Mouse (Mus musculus): Measurements from ENCODE around the gene Hsd17b1. TPM values are rescaled to one million over a fixed set of nuclear protein-coding genes. Genes with fewer than 3 reads are reported as not detected.

Hsd17b1 gene
- total RNA-seq, 1 experiment: 2.4 TPM

DNA sequence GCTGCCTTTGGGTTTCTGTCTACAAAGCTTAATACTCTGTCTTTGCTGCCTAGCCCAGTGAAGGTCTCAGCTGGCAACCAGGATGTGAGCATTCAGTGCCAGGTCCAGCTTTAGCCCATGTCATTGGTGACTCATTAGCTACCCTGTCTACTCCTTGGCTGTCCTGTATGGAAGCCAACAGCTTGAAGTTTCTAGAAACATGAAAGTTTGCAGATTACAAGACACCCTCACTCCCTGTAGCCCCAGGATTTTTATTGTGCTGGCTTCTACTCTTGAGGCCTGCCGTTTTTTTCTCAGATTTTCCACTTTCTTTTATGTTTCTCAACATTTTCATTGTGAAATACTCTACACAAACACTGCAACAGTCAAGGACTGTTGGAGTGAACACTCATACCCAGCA, 11.7 kb downstream of the Hsd17b1 start:
- DNase-seq (ENCODE audit: low read depth, low spot score): no peak
- no peak overlapping the region for H3K9ac ChIP-seq (ENCODE audit: insufficient read depth, low read depth, low read length, poor library complexity, severe bottlenecking)
- no peak for TF ChIP-seq HCFC1 (IDR thresholded peaks at IDR 0.05; ENCODE audit: borderline replicate concordance, insufficient read depth, low read length)
- TF ChIP-seq CHD2 (IDR thresholded peaks at IDR 0.05; ENCODE audit: low read depth, low read length): no peak
- no peak for TF ChIP-seq MAFK (IDR thresholded peaks at IDR 0.05; ENCODE audit: insufficient read depth, low read depth, low read length)
- H3K9me3 ChIP-seq (ENCODE audit: control insufficient read depth, insufficient read depth, low read depth, low read length): no peaks in the 10 kb centered on the region
- no peak overlapping the region for H3K27ac ChIP-seq (ENCODE audit: insufficient read depth, low read depth, low read length, poor library complexity, severe bottlenecking)
- in situ Hi-C loops (cut with MboI; ENCODE audit: low sequenced_read_pairs in 2 of 2, unreplicated experiment in 2 of 2): no loop called here
- H3K36me3 ChIP-seq (ENCODE audit: control insufficient read depth, insufficient read depth, low read length, poor library complexity, severe bottlenecking): peaks cover 39% of the 10 kb centered on the region
- H3K4me3 ChIP-seq (ENCODE audit: insufficient read depth in 1 of 2, low read depth in 1 of 2, low read length in 2 of 2, poor library complexity in 1 of 2, severe bottlenecking in 1 of 2): no peak overlapping the region
- H3K4me1 ChIP-seq (ENCODE audit: control insufficient read depth in 2 of 2, insufficient read depth in 2 of 2, low read length in 2 of 2, poor library complexity in 1 of 2): peaks cover 3 to 8% of the 10 kb centered on the region in 2 experiments; a peak in 3 of 4 replicates

DNA sequence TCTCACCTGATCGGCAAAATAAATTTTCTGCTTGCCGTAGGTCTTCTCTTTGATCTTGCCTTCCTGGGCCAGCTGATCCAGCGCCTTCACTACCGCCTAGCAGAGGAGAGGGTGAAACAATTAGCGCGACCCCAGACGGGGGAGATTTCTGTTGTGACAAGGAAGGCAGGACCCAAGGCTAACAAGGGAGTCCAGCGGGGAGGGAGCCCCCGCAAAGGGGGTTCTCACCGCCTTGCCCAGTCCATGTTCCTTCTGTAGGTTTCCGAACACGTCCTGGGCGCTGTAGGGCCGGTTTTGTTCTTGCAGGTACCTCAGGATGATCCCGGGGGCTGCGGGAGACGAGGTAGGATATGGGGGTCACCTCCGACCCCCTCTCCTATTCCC, 16.7 kb downstream of the Hsd17b1 start:
- DNase-seq (ENCODE audit: low read depth, low spot score): no peak
- Histone ChIP-seq H3K9me3 (ENCODE audit: control insufficient read depth, insufficient read depth, low read depth, low read length) (no peaks in the 10 kb centered on the region), H3K4me3 (ENCODE audit: insufficient read depth in 1 of 2, low read depth in 1 of 2, low read length in 2 of 2, poor library complexity in 1 of 2, severe bottlenecking in 1 of 2) (peak overlapping the region; percentile 82 to 91), H3K27ac (ENCODE audit: insufficient read depth, low read depth, low read length, poor library complexity, severe bottlenecking) (peak overlapping the region; percentile 24; the same call in 1 of the 2 replicates), H3K9ac (ENCODE audit: insufficient read depth, low read depth, low read length, poor library complexity, severe bottlenecking) (peak overlapping the region; percentile 91), H3K4me1 (ENCODE audit: control insufficient read depth in 2 of 2, insufficient read depth in 2 of 2, low read length in 2 of 2, poor library complexity in 1 of 2) (peaks cover 0 to 3% of the 10 kb centered on the region in 2 experiments; a peak in 1 of 4 replicates), H3K36me3 (ENCODE audit: control insufficient read depth, insufficient read depth, low read length, poor library complexity, severe bottlenecking) (peaks cover 43% of the 10 kb centered on the region)
- in situ Hi-C loops (cut with MboI; ENCODE audit: low sequenced_read_pairs in 2 of 2, unreplicated experiment in 2 of 2): no loop called here
- no peak for TF ChIP-seq ZNF384 (IDR thresholded peaks at IDR 0.05; ENCODE audit: low read depth, low read length)
- TF ChIP-seq ZC3H11A (IDR thresholded peaks at IDR 0.05; ENCODE audit: borderline replicate concordance, low read depth, low read length): no peak
- no peak for TF ChIP-seq HCFC1 (IDR thresholded peaks at IDR 0.05; ENCODE audit: borderline replicate concordance, insufficient read depth, low read length)
- no peak for TF ChIP-seq CHD2 (IDR thresholded peaks at IDR 0.05; ENCODE audit: low read depth, low read length)
- TF ChIP-seq MAFK (IDR thresholded peaks at IDR 0.05; ENCODE audit: insufficient read depth, low read depth, low read length): no peak

DNA sequence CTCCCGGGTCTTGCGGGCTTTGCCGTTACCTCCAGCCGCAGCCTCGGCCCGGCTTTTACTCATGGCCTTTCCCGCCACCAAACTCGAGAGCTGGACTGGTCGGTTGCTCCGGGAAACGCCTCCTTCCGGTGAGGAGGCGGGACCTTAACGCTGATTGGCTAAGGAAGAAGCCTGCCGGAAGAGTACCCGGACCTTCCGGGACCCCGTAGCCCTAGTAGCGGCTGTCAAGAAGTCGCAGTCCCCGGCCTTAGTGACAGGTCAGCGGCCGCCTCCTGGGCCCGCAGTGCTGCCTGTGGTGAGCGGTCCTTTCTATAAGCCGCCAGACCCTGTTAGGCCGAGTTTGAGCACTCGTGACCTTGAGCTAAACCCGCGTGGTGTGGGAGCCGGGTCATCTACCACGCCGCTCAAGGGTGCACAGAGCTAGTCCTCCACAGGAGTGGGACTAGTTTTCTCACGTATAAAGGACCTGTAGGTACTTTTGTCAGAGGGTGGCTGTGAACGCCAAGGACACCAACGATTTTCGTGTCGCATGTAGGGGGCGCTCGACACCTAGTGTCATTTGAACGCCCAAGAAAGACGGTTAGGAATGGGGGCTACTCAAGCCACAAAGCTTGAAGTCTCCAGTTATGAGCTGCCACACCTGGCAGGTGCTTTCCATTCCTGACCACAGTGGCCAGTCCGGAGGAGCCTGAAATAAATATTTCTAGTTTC, 17.3 kb downstream of the Hsd17b1 start, which contains the start of gene Psmc3ip:
Gene Psmc3ip, minus strand, starts transcription at position 123 of the 711 bp plus-strand sequence.
- Histone ChIP-seq H3K9ac (ENCODE audit: insufficient read depth, low read depth, low read length, poor library complexity, severe bottlenecking) (peak within 1 kb of the TSS; percentile 91), H3K27ac (ENCODE audit: insufficient read depth, low read depth, low read length, poor library complexity, severe bottlenecking) (peak within 1 kb of the TSS; percentile 24; the same call in 1 of the 2 replicates), H3K36me3 (ENCODE audit: control insufficient read depth, insufficient read depth, low read length, poor library complexity, severe bottlenecking) (peaks cover 45% of the 10 kb centered on the region), H3K4me3 (ENCODE audit: insufficient read depth in 1 of 2, low read depth in 1 of 2, low read length in 2 of 2, poor library complexity in 1 of 2, severe bottlenecking in 1 of 2) (peak within 1 kb of the TSS; percentile 82 to 91), H3K4me1 (ENCODE audit: control insufficient read depth in 2 of 2, insufficient read depth in 2 of 2, low read length in 2 of 2, poor library complexity in 1 of 2) (peaks cover 0 to 3% of the 10 kb centered on the region in 2 experiments; a peak in 1 of 4 replicates), H3K9me3 (ENCODE audit: control insufficient read depth, insufficient read depth, low read depth, low read length) (no peaks in the 10 kb centered on the region)
- TF ChIP-seq ZNF384 (IDR thresholded peaks at IDR 0.05; ENCODE audit: low read depth, low read length) (no peak), HCFC1 (IDR thresholded peaks at IDR 0.05; ENCODE audit: borderline replicate concordance, insufficient read depth, low read length) (no peak), CHD2 (IDR thresholded peaks at IDR 0.05; ENCODE audit: low read depth, low read length) (0 out of 2 replicates have a peak, but pooled peaks have one; percentile 38)
- in situ Hi-C loops (cut with MboI; ENCODE audit: low sequenced_read_pairs in 2 of 2, unreplicated experiment in 2 of 2): no loop called here
- DNase-seq (ENCODE audit: low read depth, low spot score): peak; percentile 94

DNA sequence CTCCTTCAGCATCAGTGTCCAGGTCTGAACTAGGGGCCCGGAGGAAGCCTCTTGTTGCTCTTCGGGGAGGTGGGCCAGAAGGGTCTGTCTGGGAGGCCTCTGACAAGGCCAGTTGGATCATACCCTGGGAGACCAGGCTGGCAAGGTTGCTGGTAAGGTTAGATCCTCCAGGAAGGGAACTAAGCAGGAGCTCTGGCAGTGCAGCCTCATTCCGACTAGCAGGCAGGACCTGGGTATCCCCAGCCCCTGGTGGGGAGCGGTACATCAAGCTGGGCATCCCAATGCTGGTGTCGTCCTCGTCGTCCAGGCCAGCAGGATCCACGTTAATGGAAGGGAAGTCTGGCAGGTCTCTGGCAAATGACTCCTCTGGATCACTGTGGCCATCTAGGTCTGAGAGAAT, 20.0 kb downstream of the Hsd17b1 start:
- DNase-seq (ENCODE audit: low read depth, low spot score): no peak
- no peaks in the 10 kb centered on the region for H3K9me3 ChIP-seq (ENCODE audit: control insufficient read depth, insufficient read depth, low read depth, low read length)
- peaks cover 0 to 3% of the 10 kb centered on the region in 2 experiments; a peak in 1 of 4 replicates for H3K4me1 ChIP-seq (ENCODE audit: control insufficient read depth in 2 of 2, insufficient read depth in 2 of 2, low read length in 2 of 2, poor library complexity in 1 of 2)
- H3K27ac ChIP-seq (ENCODE audit: insufficient read depth, low read depth, low read length, poor library complexity, severe bottlenecking): no peak overlapping the region
- H3K4me3 ChIP-seq (ENCODE audit: insufficient read depth in 1 of 2, low read depth in 1 of 2, low read length in 2 of 2, poor library complexity in 1 of 2, severe bottlenecking in 1 of 2): no peak overlapping the region
- TF ChIP-seq CHD2 (IDR thresholded peaks at IDR 0.05; ENCODE audit: low read depth, low read length): no peak
- TF ChIP-seq MAFK (IDR thresholded peaks at IDR 0.05; ENCODE audit: insufficient read depth, low read depth, low read length): no peak
- no peak for TF ChIP-seq HCFC1 (IDR thresholded peaks at IDR 0.05; ENCODE audit: borderline replicate concordance, insufficient read depth, low read length)
- TF ChIP-seq ZC3H11A (IDR thresholded peaks at IDR 0.05; ENCODE audit: borderline replicate concordance, low read depth, low read length): no peak
- no peak for TF ChIP-seq ZNF384 (IDR thresholded peaks at IDR 0.05; ENCODE audit: low read depth, low read length)
- H3K36me3 ChIP-seq (ENCODE audit: control insufficient read depth, insufficient read depth, low read length, poor library complexity, severe bottlenecking): peaks cover 33% of the 10 kb centered on the region
- no peak overlapping the region for H3K9ac ChIP-seq (ENCODE audit: insufficient read depth, low read depth, low read length, poor library complexity, severe bottlenecking)
- in situ Hi-C loops (cut with MboI; ENCODE audit: low sequenced_read_pairs in 2 of 2, unreplicated experiment in 2 of 2): no loop called here

Measured in ES-E14 (cell line).